Mouse (Mus musculus) right cerebral cortex, adult 18-20 months (tissue): ENCODE data around the gene Rnf141.

ENCODE experiments used
- DNase-seq: peaks from one replicate; pipeline ENCODE4 v3.0.0; 2022; ENCODE audit warnings: mixed read lengths

Rnf141 gene

DNA sequence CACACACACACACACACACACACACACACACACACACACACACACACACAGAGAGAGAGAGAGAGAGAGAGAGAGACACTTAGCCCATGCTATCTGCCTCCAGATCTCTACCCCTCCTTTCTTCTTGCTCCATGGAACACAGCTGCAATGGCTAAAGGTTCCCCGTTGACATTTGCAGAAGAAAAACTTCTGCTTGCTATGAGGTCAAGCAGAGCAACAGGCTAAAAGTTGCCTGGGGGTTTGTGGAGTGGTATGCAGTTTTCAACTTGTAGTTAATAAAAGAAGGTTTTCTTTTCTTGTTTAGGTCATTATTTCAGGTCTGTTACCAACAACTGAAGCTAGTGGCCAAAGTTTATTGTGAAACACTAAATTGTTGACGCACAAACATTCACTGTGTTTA lies 87.8 kb downstream of the Rnf141 start:
- no peak for DNase-seq

DNA sequence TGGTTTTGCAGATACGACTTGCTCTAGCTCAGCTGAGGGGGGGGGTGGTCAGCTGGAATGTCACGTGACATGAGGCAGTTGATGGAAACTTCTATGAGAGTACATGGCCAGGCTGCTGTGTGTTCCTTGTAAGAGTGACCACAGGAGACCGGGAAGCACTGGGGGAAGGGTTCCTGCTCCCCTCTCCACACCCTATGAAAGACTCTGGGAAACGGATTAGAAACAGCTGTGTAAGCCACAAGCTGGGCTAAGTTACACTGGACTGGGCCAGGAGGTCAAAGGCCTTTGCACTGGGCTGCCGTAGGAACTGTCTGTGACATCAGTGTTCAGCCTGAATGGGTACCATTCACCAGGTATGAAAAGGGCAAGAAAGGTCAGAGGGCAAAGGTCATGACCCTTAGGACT lies 90.3 kb downstream of the Rnf141 start:
- DNase-seq: no peak

DNA sequence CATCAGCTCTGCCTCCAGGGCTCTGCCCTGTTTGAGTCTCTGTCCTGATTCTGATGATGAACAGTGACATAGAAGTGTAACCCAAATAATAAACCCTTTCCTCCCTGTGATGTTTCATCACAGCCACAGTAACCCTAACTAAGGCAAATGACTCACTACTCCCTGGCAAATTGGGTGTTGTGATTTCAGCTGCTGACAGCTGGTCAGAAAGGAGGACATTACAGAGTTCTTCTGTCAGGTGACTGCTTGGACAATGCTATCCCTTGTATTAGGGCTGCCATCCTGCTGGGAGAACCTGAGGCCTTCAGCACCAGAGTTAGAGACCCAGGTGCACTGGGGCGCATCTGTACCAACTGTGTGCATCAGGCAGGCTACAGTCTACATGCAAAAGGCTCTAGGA lies 90.9 kb downstream of the Rnf141 start:
- no peak for DNase-seq

DNA sequence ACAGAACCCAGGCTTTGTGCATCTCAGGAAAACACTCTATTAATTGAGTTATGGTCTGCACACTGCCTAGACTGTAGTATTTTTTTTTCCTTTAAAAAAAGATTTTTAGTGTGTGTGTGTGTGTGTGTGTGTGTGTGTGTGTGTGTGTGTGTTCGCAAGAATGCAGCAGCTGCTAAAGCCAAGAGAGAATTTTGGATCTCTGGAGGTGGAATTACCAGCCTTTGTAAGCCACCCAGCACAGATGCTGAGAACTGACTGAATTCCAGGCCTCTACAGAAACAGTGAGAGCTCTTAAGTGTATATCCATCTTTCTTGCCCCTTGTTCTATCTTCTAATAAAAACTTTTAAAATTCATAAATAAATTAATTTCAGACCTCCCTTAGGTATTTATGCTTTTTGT lies 92.6 kb downstream of the Rnf141 start:
- DNase-seq: no peak

DNA sequence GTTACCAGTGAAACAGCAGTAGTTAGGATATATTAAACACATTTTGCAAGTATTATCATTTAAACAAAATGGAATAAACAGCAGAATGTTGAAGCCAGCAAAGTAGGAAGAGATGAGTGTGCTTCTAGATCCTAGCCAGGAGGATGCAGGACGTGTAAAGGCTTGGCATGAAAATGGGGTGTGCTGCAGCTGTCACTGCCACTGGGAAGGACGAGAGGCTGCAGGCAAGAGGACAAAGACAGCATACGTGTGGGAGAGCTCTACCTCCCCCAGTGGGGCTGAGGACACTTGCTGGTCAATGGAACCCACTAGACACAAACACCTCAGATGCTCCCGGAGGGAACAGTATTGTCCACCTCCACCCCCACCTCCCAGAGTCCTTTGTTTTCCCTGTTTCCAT lies 93.4 kb downstream of the Rnf141 start:
- DNase-seq: no peak
